Mouse (Mus musculus) common myeloid progenitor, adult 5-6 weeks (primary cell): Measurements from ENCODE around the gene Slc1a6. TPM values are rescaled to one million over a fixed set of nuclear protein-coding genes. Genes with fewer than 3 reads are reported as not detected.
"Not testable (repeated sequence)": the region's sequence is repeated elsewhere in the genome, so short reads cannot be mapped to it uniquely, and the experiment has no call there.

Source experiments
- ATAC-seq: replicated peaks from 2 replicates; pipeline ENCODE4 v1.8.0; 2016; ENCODE audit warnings: low read depth, mild to moderate bottlenecking, moderate TSS enrichment, inconsistent platforms; ENCODE audit not compliant: poor library complexity, severe bottlenecking
- total RNA-seq: library from RNA; stranded (forward); fragments of 200-1000, 187-1606 nt; gene quantifications from 2 replicates; pipeline ENCODE4 v1.2.3, GENCODE M21; 2017

The Slc1a6 gene
- total RNA-seq, result not detected in 2 replicates

DNA sequence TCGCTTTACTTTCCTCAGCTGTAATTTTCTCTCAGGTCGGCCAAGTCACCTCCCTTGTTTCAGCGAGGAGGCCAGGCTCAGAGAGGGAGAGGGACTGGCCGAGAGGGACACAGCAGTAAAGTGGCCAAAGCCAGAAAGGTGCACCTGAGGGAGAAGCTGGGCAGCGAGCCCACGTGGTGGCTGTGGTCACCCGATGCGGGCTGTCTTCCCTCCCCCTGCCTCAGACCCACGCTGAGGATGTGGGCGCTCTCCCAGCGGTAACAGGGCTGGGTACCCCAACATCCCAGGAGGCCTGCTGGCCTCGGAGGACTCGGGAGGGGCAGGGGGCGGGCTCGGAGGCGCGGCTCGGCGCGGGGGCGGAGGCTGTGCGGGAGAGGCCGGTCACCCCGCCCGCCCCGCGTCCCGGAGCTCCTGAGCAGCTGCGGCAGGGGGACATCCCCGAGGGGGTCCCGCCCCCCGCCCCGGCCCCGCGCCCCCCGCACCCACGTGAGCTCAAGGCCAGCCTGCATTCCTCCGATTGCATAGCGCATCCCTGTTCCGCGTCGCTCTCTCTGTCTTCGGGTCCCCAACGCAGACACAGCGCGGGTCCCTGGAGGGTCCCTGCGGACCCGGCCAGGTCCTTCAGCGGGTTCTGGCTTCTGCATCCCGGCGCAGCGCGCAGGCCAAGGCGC, at the start of gene Slc1a6:
Gene Slc1a6, plus strand, starts transcription at position 516 of the 671 bp plus-strand sequence.
- ATAC-seq, result peak; percentile 80

GRCm38 (mm10) chr10:78739821-78740220, 40.5 kb upstream of the Slc1a6 start:
- ATAC-seq, result no peak

GRCm38 (mm10) chr10:78743721-78744120, 36.6 kb upstream of the Slc1a6 start:
- no peak for ATAC-seq

- ATAC-seq, result peak; percentile 36
These were observed 34.7 kb upstream of the Slc1a6 start for GRCm38 (mm10) chr10:78745453-78746232.

DNA sequence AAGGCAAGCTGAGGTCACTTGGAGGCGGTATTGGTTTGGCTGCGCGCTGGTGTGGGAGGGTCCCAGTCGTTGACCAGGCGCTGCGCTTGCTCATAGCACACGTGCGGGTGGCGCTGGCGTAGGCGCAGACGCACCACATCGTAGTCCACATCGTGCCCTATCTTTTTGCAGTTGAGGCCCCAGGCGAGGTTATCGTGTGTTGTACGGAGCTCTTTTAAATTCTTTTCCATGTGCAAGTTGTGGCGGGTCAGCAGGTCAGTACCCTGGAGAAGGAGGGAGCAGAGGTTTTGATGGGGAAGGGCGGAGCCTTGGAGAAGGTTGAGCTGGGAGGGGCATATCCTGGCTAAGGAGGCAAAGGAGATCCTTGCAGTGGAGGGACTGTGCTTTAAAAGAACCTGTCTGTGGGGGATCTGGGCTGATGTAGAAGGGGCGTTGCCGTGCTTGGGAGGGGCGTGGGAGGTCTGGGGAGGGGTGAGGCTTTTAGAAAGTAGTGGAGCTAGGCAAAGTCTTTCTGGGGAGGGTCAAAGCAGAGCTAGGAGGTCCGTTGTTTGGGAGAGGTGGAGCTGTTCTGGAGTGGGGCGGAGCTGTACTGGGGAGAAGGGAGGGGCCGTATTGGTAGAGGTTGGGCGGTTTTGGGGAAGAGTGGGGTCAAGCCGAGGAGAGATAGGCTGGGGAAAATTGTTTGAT, 33.1 kb upstream of the Slc1a6 start:
- no peak for ATAC-seq

DNA sequence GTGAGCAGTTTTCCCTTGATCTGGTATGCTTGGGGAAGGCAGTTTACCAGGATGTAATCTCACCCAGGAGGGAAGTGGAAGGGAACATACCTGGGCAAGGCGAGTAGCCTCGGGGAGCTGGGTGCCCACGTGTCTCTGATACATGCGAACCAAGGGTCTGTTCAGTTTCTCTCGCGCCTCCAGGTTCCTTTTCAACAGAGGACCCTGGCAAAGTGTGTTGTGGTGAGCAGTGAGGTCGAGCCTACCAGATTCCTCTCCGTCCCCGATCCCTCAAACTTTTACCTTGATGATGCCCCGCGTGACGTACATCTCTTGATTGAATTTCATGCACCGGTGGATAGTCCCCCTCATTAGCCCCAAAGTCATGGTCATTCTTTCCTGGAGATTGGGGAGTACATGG, 32.1 kb upstream of the Slc1a6 start:
- ATAC-seq, result no peak

GRCm38 (mm10) chr10:78748946-78749345, 31.4 kb upstream of the Slc1a6 start:
- ATAC-seq, result no peak

- peak; percentile 55 for ATAC-seq
These were observed 27.7 kb upstream of the Slc1a6 start, which contains the start of gene Ccdc105 for GRCm38 (mm10) chr10:78752452-78753191. TSS of gene Ccdc105 (minus strand) at chr10:78753065.

- peak; percentile 61; the same call in 1 of the 2 replicates for ATAC-seq
These were observed 24.3 kb upstream of the Slc1a6 start for GRCm38 (mm10) chr10:78756021-78756420.

DNA sequence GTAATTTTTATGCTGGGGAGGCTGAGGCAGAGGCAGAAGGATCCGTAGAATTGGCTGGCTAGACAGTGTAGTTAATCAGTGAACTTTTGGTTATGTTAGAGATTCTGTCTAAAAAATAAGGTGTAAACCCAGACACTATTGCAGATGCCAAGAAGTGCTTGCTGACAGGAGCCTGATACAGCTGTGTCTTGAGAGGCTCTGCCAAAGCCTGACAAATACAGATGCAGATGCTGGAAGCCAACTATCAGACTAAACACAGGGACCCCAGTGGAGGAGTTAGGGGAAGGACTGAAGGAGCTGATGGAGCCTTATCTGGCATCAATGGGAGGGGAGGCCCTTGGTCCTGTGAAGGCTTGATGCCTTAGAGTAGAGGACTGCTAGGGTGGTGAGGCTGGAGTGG, 14.7 kb upstream of the Slc1a6 start:
- ATAC-seq, result no peak

GRCm38 (mm10) chr10:78775830-78776229, 4.5 kb upstream of the Slc1a6 start:
- ATAC-seq, result no peak

- ATAC-seq, result peak; percentile 50; the same call in 1 of the 2 replicates
These were observed 769 bp upstream of the Slc1a6 start for GRCm38 (mm10) chr10:78779527-78779926.

- ATAC-seq, result peak; percentile 39; the same call in 1 of the 2 replicates
These were observed 7.3 kb downstream of the Slc1a6 start for GRCm38 (mm10) chr10:78787566-78788087.

- no peak for ATAC-seq
These were observed 10.3 kb downstream of the Slc1a6 start for GRCm38 (mm10) chr10:78790561-78790960.

GRCm38 (mm10) chr10:78801449-78801848, 21.2 kb downstream of the Slc1a6 start:
- ATAC-seq, result no peak

DNA sequence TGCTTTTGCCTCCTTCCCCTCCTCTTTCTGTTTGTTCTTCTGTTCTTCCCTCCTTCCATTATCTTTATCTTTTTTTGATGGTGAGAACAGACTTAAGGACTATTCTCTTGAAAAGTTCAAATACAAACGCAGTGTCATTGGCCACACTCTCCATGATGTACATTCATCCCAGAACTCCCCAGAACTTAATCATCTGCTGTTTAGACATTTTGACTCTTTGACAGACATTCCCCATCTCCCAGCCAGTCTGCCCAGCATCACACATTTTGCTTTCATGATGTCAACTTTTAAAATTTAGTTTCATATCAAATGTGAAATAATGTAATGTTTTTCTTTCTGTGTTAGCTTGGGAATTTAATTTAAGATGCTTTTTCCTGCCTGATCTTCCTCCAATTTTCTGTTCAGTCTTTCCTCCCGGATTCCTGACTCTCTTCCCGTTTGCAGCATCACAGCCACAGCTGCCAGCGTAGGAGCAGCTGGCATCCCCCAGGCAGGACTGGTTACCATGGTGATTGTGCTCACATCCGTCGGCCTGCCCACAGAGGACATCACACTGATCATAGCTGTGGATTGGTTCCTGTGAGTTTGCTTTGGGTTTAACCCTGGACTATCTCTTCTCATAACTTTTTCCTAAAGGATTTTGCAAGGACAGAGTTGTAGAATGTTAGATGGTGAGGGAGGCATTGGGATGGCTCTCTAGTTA, 32.2 kb downstream of the Slc1a6 start:
- no peak for ATAC-seq

DNA sequence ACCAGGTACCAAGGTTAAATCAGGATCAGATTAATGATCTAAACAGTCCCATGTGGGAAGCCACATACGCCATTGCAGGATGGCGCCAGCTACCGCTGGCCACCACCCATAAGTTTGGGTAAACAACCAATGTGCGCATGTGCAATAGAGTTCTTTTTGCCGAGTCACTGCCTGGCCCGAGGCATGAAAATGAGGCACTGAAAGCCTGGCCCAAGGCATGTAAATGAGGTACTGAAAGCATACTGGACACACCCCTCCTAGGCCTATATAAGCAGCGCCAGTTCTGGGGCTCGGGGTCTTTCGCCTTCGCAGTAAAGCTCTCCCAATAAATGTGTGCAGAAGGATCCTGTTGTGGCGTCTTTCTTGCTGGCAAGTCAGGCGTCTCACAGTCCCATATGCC, 60.2 kb downstream of the Slc1a6 start:
- ATAC-seq, result not testable (repeated sequence)

GRCm38 (mm10) chr10:78852066-78852465, 71.8 kb downstream of the Slc1a6 start, which contains the start of gene Olfr1356:
TSS of gene Olfr1356 (minus strand) at chr10:78852166.
- no peak for ATAC-seq
